ENCODE assay signal across 9 mouse cellular contexts in the genomic region with DNA sequence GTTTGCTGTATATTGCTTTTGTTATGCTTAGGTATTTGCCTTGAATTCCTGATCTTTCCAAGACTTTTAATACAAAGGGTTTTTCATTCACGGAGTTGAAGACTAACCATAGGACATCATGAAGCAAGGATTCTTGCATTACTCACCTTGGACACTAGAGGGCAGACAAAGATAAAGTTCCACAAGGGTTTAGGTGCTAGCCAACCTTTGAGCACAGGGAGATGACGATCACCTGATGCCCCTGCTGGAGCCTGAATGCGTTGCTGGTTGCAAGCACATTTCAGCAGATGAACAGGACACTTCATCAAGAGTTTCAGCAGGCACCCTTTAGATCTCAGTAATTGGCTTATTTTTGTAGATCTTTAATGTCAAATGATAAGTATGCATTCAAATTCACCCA. TPM values are rescaled to one million over a fixed set of nuclear protein-coding genes. Genes with fewer than 3 reads are reported as not detected.
DNase-seq lines count a peak whose midpoint lies in the region; ATAC-seq and TF ChIP-seq lines count a peak whose summit lies in the region.
"Had no signal": no experiment of that assay in that cellular context is flagged by ENCODE, and none has a peak within 500 bp of the region (broad histone marks: within the 10 kb centered on the region; RNA-seq: fewer than 3 reads in every experiment).

No protein-coding gene starts in this region.

- H3K4me3 ChIP-seq in ES-Bruce4 (ENCODE audit: low read depth, low read length) = no peak overlapping the region
- no peak overlapping the region for H3K4me3 ChIP-seq in hindbrain, embryonic 10.5 days
- no peak overlapping the region for H3K4me3 ChIP-seq in layer of hippocampus, adult 2 months
- H3K4me3 ChIP-seq in lung, embryonic 16.5 days (ENCODE audit: low read length) = no peak overlapping the region
- H3K4me3 ChIP-seq: liver, embryonic 15.5 days had no signal

- H3K36me3 ChIP-seq in ES-Bruce4 (ENCODE audit: control insufficient read depth, insufficient read depth, low read length, poor library complexity, severe bottlenecking) = no peaks in the 10 kb centered on the region
- no peaks in the 10 kb centered on the region for H3K36me3 ChIP-seq in hindbrain, embryonic 10.5 days
- H3K36me3 ChIP-seq in lung, embryonic 16.5 days (ENCODE audit: control insufficient read depth, insufficient read depth, low read length) = no peaks in the 10 kb centered on the region
- H3K36me3 ChIP-seq: liver, embryonic 15.5 days had no signal

- no peak overlapping the region for H3K4me2 ChIP-seq in lung, embryonic 16.5 days (ENCODE audit: low read depth, low read length)
- H3K4me2 ChIP-seq: liver, embryonic 15.5 days had no signal

- no peaks in the 10 kb centered on the region for H3K4me1 ChIP-seq in ES-Bruce4 (ENCODE audit: control insufficient read depth, insufficient read depth, low read length)
- H3K4me1 ChIP-seq in hindbrain, embryonic 10.5 days (replicated peaks) = no peaks in the 10 kb centered on the region
- no peaks in the 10 kb centered on the region for H3K4me1 ChIP-seq in lung, embryonic 16.5 days (replicated peaks; ENCODE audit: control insufficient read depth, insufficient read depth, low read length)
- H3K4me1 ChIP-seq: liver, embryonic 15.5 days had no signal

- no peak for TF ChIP-seq EP300 in ES-Bruce4 (IDR thresholded peaks at IDR 0.05; ENCODE audit: insufficient read depth, low read depth, low read length)

- no peaks in the 10 kb centered on the region for H3K9me3 ChIP-seq in ES-Bruce4 (replicated peaks; ENCODE audit: control insufficient read depth, insufficient read depth, low read length, poor library complexity, severe bottlenecking)
- no peaks in the 10 kb centered on the region for H3K9me3 ChIP-seq in hindbrain, embryonic 10.5 days
- H3K9me3 ChIP-seq in lung, embryonic 16.5 days (ENCODE audit: control insufficient read depth, low read length) = no peaks in the 10 kb centered on the region
- H3K9me3 ChIP-seq: liver, embryonic 15.5 days had no signal

- H3K27me3 ChIP-seq in ES-Bruce4 (ENCODE audit: control insufficient read depth, insufficient read depth, low read length, poor library complexity, severe bottlenecking) = no peaks in the 10 kb centered on the region
- no peaks in the 10 kb centered on the region for H3K27me3 ChIP-seq in hindbrain, embryonic 10.5 days (ENCODE audit: insufficient read depth, poor library complexity, severe bottlenecking)
- H3K27me3 ChIP-seq in lung, embryonic 16.5 days (ENCODE audit: control insufficient read depth, insufficient read depth, low read depth, low read length) = no peaks in the 10 kb centered on the region
- H3K27me3 ChIP-seq: liver, embryonic 15.5 days had no signal

- peak; percentile 87 for ATAC-seq in erythroblast, adult 5-6 weeks (replicated peaks; ENCODE audit: low FRiP score, poor library complexity, severe bottlenecking)
- peak; percentile 52; the same call in 1 of the 2 replicates for ATAC-seq in lung, embryonic 16.5 days (ENCODE audit: low read depth)

- H3K27ac ChIP-seq in ES-Bruce4 (ENCODE audit: insufficient read depth, low read length) = no peak overlapping the region
- no peak overlapping the region for H3K27ac ChIP-seq in hindbrain, embryonic 10.5 days
- no peak overlapping the region for H3K27ac ChIP-seq in layer of hippocampus, adult 2 months
- no peak overlapping the region for H3K27ac ChIP-seq in lung, embryonic 16.5 days (ENCODE audit: low read length)
- H3K27ac ChIP-seq: liver, embryonic 15.5 days had no signal

- no peak for TF ChIP-seq POLR2A in ES-Bruce4 (IDR thresholded peaks at IDR 0.05; ENCODE audit: insufficient read depth, low read length)

- TF ChIP-seq CTCF in ES-Bruce4 (IDR thresholded peaks at IDR 0.05; ENCODE audit: low read depth, low read length) = peak; percentile 71
- peak; percentile 94 for TF ChIP-seq CTCF in layer of hippocampus, adult 2 months (conservative IDR thresholded peaks at IDR 0.05)

- peak; percentile 95 for DNase-seq in brain, adult 2 months (ENCODE audit: low read depth, low spot score)
- peak; percentile 66 for DNase-seq in hindbrain, embryonic 10.5 days (ENCODE audit: low spot score)
- peak; percentile 83 to 86 for DNase-seq in layer of hippocampus, adult 2 months (ENCODE audit: low spot score in 2 of 2)
- DNase-seq in retina, postnatal 1 day = peak; percentile 91
- DNase-seq in thymus, postnatal 36 days = peak; percentile 65 to 71

- 4% methylated on average over 3 of the region's 3 CpGs for WGBS in hindbrain, embryonic 10.5 days
- WGBS in lung, embryonic 16.5 days = 5% methylated on average over 3 of the region's 3 CpGs

- H3K9ac ChIP-seq in ES-Bruce4 (ENCODE audit: low read depth, poor library complexity, severe bottlenecking) = no peak overlapping the region
- no peak overlapping the region for H3K9ac ChIP-seq in lung, embryonic 16.5 days (ENCODE audit: low read length)
- H3K9ac ChIP-seq: liver, embryonic 15.5 days had no signal

RNA-seq across cellular contexts. Expression of a gene that starts 13.2 kb away (rescaled TPM):
- polyA plus RNA-seq in ES-Bruce4 (2011; ENCODE audit: insufficient read depth, insufficient read length, low read depth, missing spikeins) = 63.4 and 71.3 TPM in 2 replicates
- total RNA-seq in erythroblast, adult 5-6 weeks (2015; ENCODE audit: low replicate concordance) = 1.5 and 5.2 TPM in 2 replicates
- 6.0 and 15.1 TPM in 2 replicates for total RNA-seq in erythroblast, adult 5-6 weeks (2017; ENCODE audit: low replicate concordance)
- 111 and 121 TPM in 2 replicates for polyA plus RNA-seq in hindbrain, embryonic 10.5 days (2016; fragmentation: Nextera tagmentation; extraction: Ambion mirVana)
- total RNA-seq in layer of hippocampus, adult 2 months (2021) = 10 to 100 TPM; 27.8 to 31.7 TPM
- 109 and 111 TPM in 2 replicates for polyA plus RNA-seq in lung, embryonic 16.5 days (2015; fragmentation: Nextera tagmentation; extraction: Ambion mirVana)

RNA-seq across cellular contexts. Expression of a gene that starts 23.9 kb away (rescaled TPM):
- polyA plus RNA-seq in ES-Bruce4 (2011; ENCODE audit: insufficient read depth, insufficient read length, low read depth, missing spikeins) = 1.4 and 1.9 TPM in 2 replicates
- not detected in 2 replicates for total RNA-seq in erythroblast, adult 5-6 weeks (2015; ENCODE audit: low replicate concordance)
- total RNA-seq in erythroblast, adult 5-6 weeks (2017; ENCODE audit: low replicate concordance) = not detected in 2 replicates
- polyA plus RNA-seq in hindbrain, embryonic 10.5 days (2016; fragmentation: Nextera tagmentation; extraction: Ambion mirVana) = 1.2 and 1.5 TPM in 2 replicates
- total RNA-seq in layer of hippocampus, adult 2 months (2021) = 1 to 10 TPM; 2.0 to 2.1 TPM
- 21.7 and 22.2 TPM in 2 replicates for polyA plus RNA-seq in lung, embryonic 16.5 days (2015; fragmentation: Nextera tagmentation; extraction: Ambion mirVana)

RNA-seq across cellular contexts. Expression of a gene that starts 30.8 kb away (rescaled TPM):
- not detected in 2 replicates for polyA plus RNA-seq in ES-Bruce4 (2011; ENCODE audit: insufficient read depth, insufficient read length, low read depth, missing spikeins)
- total RNA-seq in erythroblast, adult 5-6 weeks (2015; ENCODE audit: low replicate concordance) = not detected in 2 replicates
- not detected in 2 replicates for total RNA-seq in erythroblast, adult 5-6 weeks (2017; ENCODE audit: low replicate concordance)
- not detected in 2 replicates for polyA plus RNA-seq in hindbrain, embryonic 10.5 days (2016; fragmentation: Nextera tagmentation; extraction: Ambion mirVana)
- total RNA-seq in layer of hippocampus, adult 2 months (2021) = not detected
- polyA plus RNA-seq in lung, embryonic 16.5 days (2015; fragmentation: Nextera tagmentation; extraction: Ambion mirVana) = 70.4 and 75.6 TPM in 2 replicates

Comparison
In these comparisons a context has a peak if more than half of its experiments do, and no peak if none do; other contexts are left out.
1. RNA of a gene that starts 30.8 kb away (polyA plus RNA-seq): 70.4 to 75.6 TPM in lung, embryonic 16.5 days; not detected in ES-Bruce4 and not detected in hindbrain, embryonic 10.5 days; every median in the first group is over 10 times any median in the second.
2. Peak in every context shown above with its lines, with median percentiles within 50 percentile points of each other: DNase-seq.